Mouse (Mus musculus): ENCODE measurements around the gene Rasgef1b.
A peak's percentile ranks its signal among the peaks of the same experiment; 100 is the strongest.

Gene Rasgef1b

GRCm38 (mm10) chr5:99398472-99399070, 330.3 kb downstream of the Rasgef1b start:
- no peak for DNase-seq (ENCODE audit: low spot score)

GRCm38 (mm10) chr5:99394578-99394977, 334.3 kb downstream of the Rasgef1b start:
- no peak for DNase-seq (ENCODE audit: low spot score)

- no peak for DNase-seq (ENCODE audit: low spot score)
These were observed 337.3 kb downstream of the Rasgef1b start for GRCm38 (mm10) chr5:99391525-99391924.

- DNase-seq (ENCODE audit: low spot score) = no peak
These were observed 338.1 kb downstream of the Rasgef1b start for GRCm38 (mm10) chr5:99390776-99391175.

GRCm38 (mm10) chr5:99390314-99390713, 338.6 kb downstream of the Rasgef1b start:
- no peak for DNase-seq (ENCODE audit: low spot score)

GRCm38 (mm10) chr5:99388585-99389250, 340.1 kb downstream of the Rasgef1b start:
- no peak for DNase-seq (ENCODE audit: low spot score)

- no peak for DNase-seq (ENCODE audit: low spot score)
These were observed 340.7 kb downstream of the Rasgef1b start for GRCm38 (mm10) chr5:99388131-99388530.

- DNase-seq (ENCODE audit: low spot score) = peak; percentile 70
These were observed 341.5 kb downstream of the Rasgef1b start for GRCm38 (mm10) chr5:99387185-99387981.

GRCm38 (mm10) chr5:99386246-99386845, 342.5 kb downstream of the Rasgef1b start:
- no peak for DNase-seq (ENCODE audit: low spot score)

GRCm38 (mm10) chr5:99385737-99386136, 343.1 kb downstream of the Rasgef1b start:
- DNase-seq (ENCODE audit: low spot score) = no peak

GRCm38 (mm10) chr5:99385090-99385489, 343.8 kb downstream of the Rasgef1b start:
- DNase-seq (ENCODE audit: low spot score) = no peak

- DNase-seq (ENCODE audit: low spot score) = peak; percentile 70
These were observed 345.0 kb downstream of the Rasgef1b start for GRCm38 (mm10) chr5:99383783-99384281.

GRCm38 (mm10) chr5:99382786-99383185, 346.1 kb downstream of the Rasgef1b start:
- no peak for DNase-seq (ENCODE audit: low spot score)

- no peak for DNase-seq (ENCODE audit: low spot score)
These were observed 347.2 kb downstream of the Rasgef1b start for GRCm38 (mm10) chr5:99381639-99382038.

GRCm38 (mm10) chr5:99380882-99381281, 348.0 kb downstream of the Rasgef1b start:
- DNase-seq (ENCODE audit: low spot score) = no peak

GRCm38 (mm10) chr5:99380166-99380565, 348.7 kb downstream of the Rasgef1b start:
- no peak for DNase-seq (ENCODE audit: low spot score)

- DNase-seq (ENCODE audit: low spot score) = no peak
These were observed 350.2 kb downstream of the Rasgef1b start for GRCm38 (mm10) chr5:99378437-99379226.

- DNase-seq (ENCODE audit: low spot score) = no peak
These were observed 353.1 kb downstream of the Rasgef1b start for GRCm38 (mm10) chr5:99375725-99376124.

- no peak for DNase-seq (ENCODE audit: low spot score)
These were observed 354.4 kb downstream of the Rasgef1b start for GRCm38 (mm10) chr5:99374460-99374859.

GRCm38 (mm10) chr5:99373570-99374151, 355.2 kb downstream of the Rasgef1b start:
- no peak for DNase-seq (ENCODE audit: low spot score)

- no peak for DNase-seq (ENCODE audit: low spot score)
These were observed 358.2 kb downstream of the Rasgef1b start for GRCm38 (mm10) chr5:99370636-99371035.

Measured in left cerebral cortex, adult 11 months (tissue).